Mouse (Mus musculus) kidney, embryonic 14.5 days (tissue): ENCODE data around the gene Hps5. TPM values are rescaled to one million over a fixed set of nuclear protein-coding genes. Genes with fewer than 3 reads are reported as not detected.

Source experiments
- ATAC-seq: fragments of 200-750 bp; cut with Nextera tagmentation; 2 replicates; pipeline ENCODE4 v1.8.0; 2017; ENCODE audit warnings: moderate number of reproducible peaks, mild to moderate bottlenecking, moderate TSS enrichment, moderate library complexity; ENCODE audit not compliant: low FRiP score, low TSS enrichment
- H3K27ac ChIP-seq: fragments of 300-500 bp; sonication (generic); 2 replicates; pipeline ENCODE4 v1.5.1; 2014; ENCODE audit warnings: low read depth, mild to moderate bottlenecking, low read length, moderate library complexity, mixed read lengths
- H3K27me3 ChIP-seq: fragments of 300-500 bp; sonication (generic); 2 replicates; pipeline ENCODE4 v1.6.1; 2014; ENCODE audit warnings: mild to moderate bottlenecking, low read length; ENCODE audit not compliant: control insufficient read depth, insufficient read depth
- H3K36me3 ChIP-seq: fragments of 300-500 bp; sonication (generic); 2 replicates; pipeline ENCODE4 v1.6.1; 2014; ENCODE audit warnings: low read length, mixed read lengths; ENCODE audit not compliant: control insufficient read depth, insufficient read depth
- H3K4me1 ChIP-seq: fragments of 300-500 bp; sonication (generic); 2 replicates; pipeline ENCODE4 v1.6.1; 2014; ENCODE audit warnings: low read length, mixed read lengths; ENCODE audit not compliant: control insufficient read depth, insufficient read depth
- H3K4me2 ChIP-seq: fragments of 300-500 bp; sonication (generic); replicated peaks from 2 replicates; pipeline ENCODE4 v1.6.1; 2014; ENCODE audit warnings: low read depth, mild to moderate bottlenecking, low read length
- H3K4me3 ChIP-seq: fragments of 300-500 bp; sonication (generic); 2 replicates; pipeline ENCODE4 v1.5.1; 2014; ENCODE audit warnings: mild to moderate bottlenecking, low read length
- H3K9ac ChIP-seq: fragments of 300-500 bp; sonication (generic); 2 replicates; pipeline ENCODE4 v1.6.1; 2014; ENCODE audit warnings: low read depth, mild to moderate bottlenecking, low read length, moderate library complexity
- H3K9me3 ChIP-seq: fragments of 300-500 bp; sonication (generic); 2 replicates; pipeline ENCODE4 v1.6.1; 2016; ENCODE audit warnings: low read length; ENCODE audit not compliant: control insufficient read depth
- WGBS: fragments of 180-500 bp; shearing (Covaris S2); extraction: QIAGEN DNeasy Blood & Tissue Kit; methylation state at CpG from one replicate; pipeline ENCODE4 v1.1.7; 2014; 5-methylcytosine and 5-hydroxymethylcytosine counted together
- polyA plus RNA-seq: library from polyadenylated mRNA; unstranded; fragments of >200 nt; fragmentation: Nextera tagmentation; extraction: Ambion mirVana; gene quantifications from 2 replicates; pipeline ENCODE4 v1.2.1, GENCODE M21; 2014

Gene Hps5
- polyA plus RNA-seq, 1 experiment from 2014 or later: 25.6 TPM

- 95% methylated on average over 1 of the region's 1 CpGs for WGBS
- ATAC-seq: no peak
- Histone ChIP-seq H3K27ac (no peak overlapping the region), H3K9me3 (no peaks in the 10 kb centered on the region), H3K27me3 (no peaks in the 10 kb centered on the region), H3K9ac (no peak overlapping the region), H3K4me3 (no peak overlapping the region), H3K4me1 (0 out of 2 replicates have a peak, but pooled peaks cover 5% of the 10 kb centered on the region), H3K36me3 (no peaks in the 10 kb centered on the region), H3K4me2 (no peak overlapping the region)
These were observed 68.3 kb downstream of the Hps5 start for GRCm38 (mm10) chr7:46727584-46727983.

- Histone ChIP-seq H3K27me3 (no peaks in the 10 kb centered on the region), H3K36me3 (no peaks in the 10 kb centered on the region), H3K9me3 (no peaks in the 10 kb centered on the region), H3K4me3 (no peak overlapping the region), H3K4me2 (no peak overlapping the region), H3K27ac (no peak overlapping the region; the same call in 1 of the 2 replicates), H3K9ac (no peak overlapping the region), H3K4me1 (0 out of 2 replicates have a peak, but pooled peaks cover 5% of the 10 kb centered on the region)
- ATAC-seq: peak; percentile 80
- 44% methylated on average over 5 of the region's 5 CpGs for WGBS
These were observed 71.5 kb downstream of the Hps5 start for GRCm38 (mm10) chr7:46724396-46724795.

GRCm38 (mm10) chr7:46723849-46724248 lies 72.0 kb downstream of the Hps5 start:
- no peak overlapping the region; the same call in 1 of the 2 replicates for H3K27ac ChIP-seq
- ATAC-seq: 0 out of 2 replicates have a peak, but pooled peaks have one; percentile 13

GRCm38 (mm10) chr7:46723354-46723753 lies 72.5 kb downstream of the Hps5 start:
- Histone ChIP-seq H3K4me3 (no peak overlapping the region), H3K36me3 (no peaks in the 10 kb centered on the region), H3K4me1 (0 out of 2 replicates have a peak, but pooled peaks cover 5% of the 10 kb centered on the region), H3K4me2 (no peak overlapping the region), H3K27ac (no peak overlapping the region), H3K27me3 (no peaks in the 10 kb centered on the region), H3K9me3 (no peaks in the 10 kb centered on the region), H3K9ac (no peak overlapping the region)
- no peak for ATAC-seq
- 90% methylated on average over 6 of the region's 6 CpGs for WGBS

More at GRCm38 (mm10) chr7:46723849-46724248, 72.0 kb downstream of the Hps5 start:
- no peak overlapping the region for H3K4me3 ChIP-seq
- WGBS: 86% methylated on average over 3 of the region's 3 CpGs
- no peak overlapping the region for H3K9ac ChIP-seq
- no peaks in the 10 kb centered on the region for H3K27me3 ChIP-seq
- no peaks in the 10 kb centered on the region for H3K36me3 ChIP-seq
- no peak overlapping the region for H3K4me2 ChIP-seq
- H3K9me3 ChIP-seq: no peaks in the 10 kb centered on the region
- H3K4me1 ChIP-seq: 0 out of 2 replicates have a peak, but pooled peaks cover 5% of the 10 kb centered on the region

- Histone ChIP-seq H3K4me3 (no peak overlapping the region), H3K27me3 (no peaks in the 10 kb centered on the region), H3K9me3 (no peaks in the 10 kb centered on the region), H3K4me1 (0 out of 2 replicates have a peak, but pooled peaks cover 5% of the 10 kb centered on the region), H3K4me2 (no peak overlapping the region), H3K9ac (no peak overlapping the region), H3K36me3 (no peaks in the 10 kb centered on the region), H3K27ac (no peak overlapping the region)
- ATAC-seq: no peak
- 85% methylated on average over 9 of the region's 9 CpGs for WGBS
These were observed 75.4 kb downstream of the Hps5 start for GRCm38 (mm10) chr7:46720460-46720859.

GRCm38 (mm10) chr7:46719526-46719925 lies 76.3 kb downstream of the Hps5 start:
- H3K36me3 ChIP-seq: no peaks in the 10 kb centered on the region
- H3K4me2 ChIP-seq: no peak overlapping the region
- no peak overlapping the region for H3K4me3 ChIP-seq
- H3K4me1 ChIP-seq: 0 out of 2 replicates have a peak, but pooled peaks cover 5% of the 10 kb centered on the region
- no peaks in the 10 kb centered on the region for H3K27me3 ChIP-seq
- H3K9ac ChIP-seq: no peak overlapping the region
- no peak for ATAC-seq
- H3K27ac ChIP-seq: no peak overlapping the region
- no peaks in the 10 kb centered on the region for H3K9me3 ChIP-seq
- 88% methylated on average over 7 of the region's 7 CpGs for WGBS

- H3K9ac ChIP-seq: no peak overlapping the region
- no peak for ATAC-seq
- no peak overlapping the region for H3K27ac ChIP-seq
- no peaks in the 10 kb centered on the region for H3K27me3 ChIP-seq
- no peak overlapping the region for H3K4me3 ChIP-seq
- H3K36me3 ChIP-seq: no peaks in the 10 kb centered on the region
- no peak overlapping the region for H3K4me2 ChIP-seq
- H3K9me3 ChIP-seq: no peaks in the 10 kb centered on the region
- 84% methylated on average over 7 of the region's 7 CpGs for WGBS
- no peaks in the 10 kb centered on the region for H3K4me1 ChIP-seq
These were observed 77.1 kb downstream of the Hps5 start for GRCm38 (mm10) chr7:46718591-46719270.

- H3K27me3 ChIP-seq: no peaks in the 10 kb centered on the region
- no peak for ATAC-seq
- H3K9me3 ChIP-seq: no peaks in the 10 kb centered on the region
- H3K4me1 ChIP-seq: no peaks in the 10 kb centered on the region
- H3K36me3 ChIP-seq: no peaks in the 10 kb centered on the region
- H3K4me3 ChIP-seq: no peak overlapping the region
- no peak overlapping the region for H3K4me2 ChIP-seq
- H3K9ac ChIP-seq: no peak overlapping the region
- WGBS: 40% methylated on average over 5 of the region's 5 CpGs
- no peak overlapping the region for H3K27ac ChIP-seq
These were observed 79.0 kb downstream of the Hps5 start for GRCm38 (mm10) chr7:46716897-46717296.

- H3K4me1 ChIP-seq: no peaks in the 10 kb centered on the region
- H3K27me3 ChIP-seq: no peaks in the 10 kb centered on the region
- H3K36me3 ChIP-seq: no peaks in the 10 kb centered on the region
- no peaks in the 10 kb centered on the region for H3K9me3 ChIP-seq
- H3K27ac ChIP-seq: no peak within 1 kb of the TSS
- ATAC-seq: no peak
- no peak within 1 kb of the TSS for H3K4me2 ChIP-seq
- no peak within 1 kb of the TSS for H3K4me3 ChIP-seq
- H3K9ac ChIP-seq: no peak within 1 kb of the TSS
- WGBS: 85% methylated on average over 5 of the region's 5 CpGs
These were observed 80.3 kb downstream of the Hps5 start, which contains the start of gene Saa3 for GRCm38 (mm10) chr7:46715600-46715999. Gene Saa3, minus strand, starts transcription at chr7:46715700.
